Mouse (Mus musculus): ENCODE results near the gene Xkr7. TPM values are rescaled to one million over a fixed set of nuclear protein-coding genes. Genes with fewer than 3 reads are reported as not detected.

The Xkr7 gene
- polyA plus RNA-seq, 1 experiment from 2014 or later = 0.95 TPM

DNA sequence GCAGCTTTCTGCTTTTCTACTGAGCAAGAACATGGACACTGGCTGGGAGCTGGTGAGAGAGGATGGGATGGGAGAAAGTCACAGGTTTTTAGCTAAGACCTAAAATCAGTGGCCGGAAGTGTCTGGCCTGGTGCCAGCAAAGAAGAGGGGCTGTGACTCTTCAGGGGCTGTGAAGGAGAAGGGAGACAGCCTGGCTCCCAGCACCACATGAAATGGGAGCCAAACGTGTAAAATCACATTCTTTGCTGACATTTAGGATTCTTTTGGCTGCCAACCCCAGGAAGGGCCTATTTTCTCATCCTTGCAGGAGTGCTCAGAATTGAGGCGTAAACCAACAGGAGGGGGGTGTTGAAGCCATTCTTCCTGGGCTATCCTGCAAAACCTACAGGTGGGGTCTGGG is 12.2 kb downstream of the Xkr7 start:
- WGBS = 67% methylated on average over 3 of the region's 3 CpGs
- Histone ChIP-seq H3K9ac (no peak overlapping the region), H3K9me3 (no peaks in the 10 kb centered on the region), H3K4me1 (peaks cover 13% of the 10 kb centered on the region), H3K36me3 (replicated peaks) (no peaks in the 10 kb centered on the region), H3K27ac (no peak overlapping the region), H3K27me3 (0 out of 2 replicates have a peak, but pooled peaks cover 11% of the 10 kb centered on the region), H3K4me3 (replicated peaks) (no peak overlapping the region), H3K4me2 (no peak overlapping the region)
- no peak for ATAC-seq (ENCODE audit: low FRiP score)

DNA sequence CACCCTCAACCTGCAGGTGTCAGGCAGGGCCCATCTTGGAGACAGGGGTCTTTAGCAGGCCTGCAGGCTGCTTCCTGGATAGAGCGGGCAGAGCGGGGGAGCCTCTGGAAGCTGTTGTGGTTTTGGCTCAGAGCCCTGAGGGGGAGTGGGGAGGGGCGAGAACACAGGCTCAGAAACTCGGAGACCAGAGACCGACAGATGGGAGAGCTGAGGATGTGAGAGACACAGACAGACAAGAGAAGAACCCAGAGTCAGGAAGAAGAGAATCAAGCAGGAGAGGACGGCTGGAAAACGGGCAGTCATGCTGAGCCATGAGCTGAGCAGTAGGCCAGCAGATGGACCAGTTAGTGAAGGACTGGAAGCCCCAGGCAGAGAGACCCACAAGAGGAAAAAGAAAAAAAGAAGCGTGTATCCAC is 14.2 kb downstream of the Xkr7 start:
- Histone ChIP-seq H3K27ac (peak overlapping the region; percentile 81), H3K4me2 (no peak overlapping the region), H3K9ac (no peak overlapping the region), H3K9me3 (no peaks in the 10 kb centered on the region), H3K4me1 (peaks cover 20% of the 10 kb centered on the region), H3K36me3 (replicated peaks) (no peaks in the 10 kb centered on the region), H3K4me3 (replicated peaks) (no peak overlapping the region), H3K27me3 (peaks cover 21% of the 10 kb centered on the region)
- peak; percentile 53; the same call in 1 of the 2 replicates for ATAC-seq (ENCODE audit: low FRiP score)
- 45% methylated on average over 8 of the region's 8 CpGs for WGBS

DNA sequence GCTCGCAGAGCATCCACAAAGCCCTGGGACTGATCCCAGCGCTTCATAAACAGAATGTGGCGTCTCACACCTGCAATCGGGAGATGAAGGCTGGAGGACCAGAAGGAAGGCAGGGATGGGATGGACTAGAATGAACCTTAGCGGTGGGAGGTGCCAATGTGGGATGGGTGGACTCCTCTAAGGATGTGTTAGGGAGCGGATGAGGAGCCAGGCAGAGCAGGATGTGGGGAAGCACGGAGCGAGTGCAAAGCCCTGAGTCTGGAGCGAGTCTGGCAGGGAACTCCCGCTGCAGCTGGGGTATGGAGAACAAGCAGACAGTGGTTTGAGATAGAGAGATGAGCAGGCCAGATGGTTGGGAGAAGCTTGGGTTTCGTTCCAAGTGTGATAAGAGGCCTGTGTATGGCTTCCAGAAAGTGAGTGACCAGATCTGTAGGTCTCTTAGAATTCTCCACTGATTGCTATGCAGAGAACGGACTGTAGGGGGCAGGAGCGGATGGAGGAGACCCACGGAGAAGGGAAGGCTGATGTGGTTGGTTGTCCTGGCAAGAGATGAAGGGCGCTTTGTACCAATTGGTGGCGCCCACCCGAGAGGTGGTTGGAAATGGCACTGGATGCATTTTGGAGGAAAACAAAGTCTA is 16.3 kb downstream of the Xkr7 start:
- Histone ChIP-seq H3K27me3 (peaks cover 39% of the 10 kb centered on the region), H3K36me3 (replicated peaks) (no peaks in the 10 kb centered on the region), H3K9ac (no peak overlapping the region), H3K27ac (0 out of 2 replicates have a peak overlapping the region, but pooled peaks have one; percentile 26), H3K4me3 (replicated peaks) (no peak overlapping the region), H3K4me1 (peaks cover 25% of the 10 kb centered on the region), H3K9me3 (no peaks in the 10 kb centered on the region), H3K4me2 (no peak overlapping the region)
- WGBS = 41% methylated on average over 17 of the region's 17 CpGs
- ATAC-seq (ENCODE audit: low FRiP score) = no peak

DNA sequence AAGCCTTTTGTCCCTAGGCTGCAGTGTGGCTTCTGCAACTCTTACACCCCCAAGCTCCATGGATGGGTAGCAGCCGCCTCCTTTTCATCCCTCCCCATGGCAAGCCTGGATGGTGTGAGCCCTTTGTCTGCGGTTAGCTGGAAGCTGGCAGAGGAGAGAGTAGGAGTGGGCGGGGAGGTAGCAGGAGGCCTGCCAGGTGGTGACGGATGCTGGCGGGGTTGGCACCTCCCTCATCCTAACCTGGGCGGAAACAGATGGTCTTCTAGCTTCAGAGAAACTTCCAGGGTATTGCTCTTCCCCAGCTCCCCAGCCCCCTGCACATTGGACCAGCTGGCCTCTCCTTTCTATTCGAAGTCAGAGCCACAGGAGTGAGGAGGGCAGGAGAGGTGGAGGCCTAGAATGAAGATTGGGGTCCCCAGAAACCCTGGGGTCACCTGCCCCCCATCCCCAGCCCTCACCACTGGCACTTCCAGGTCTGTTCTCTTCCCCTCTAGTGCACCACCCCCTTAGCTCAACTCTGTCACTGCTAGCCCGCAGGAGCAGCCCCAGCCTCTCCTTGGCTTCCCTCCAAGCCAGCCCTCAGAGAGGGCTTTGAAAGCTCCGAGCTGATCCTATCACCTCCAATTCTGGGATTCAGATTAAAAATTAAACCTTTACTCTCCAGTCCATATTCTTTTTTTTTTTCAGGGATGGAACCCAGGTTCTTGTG is 17.8 kb downstream of the Xkr7 start:
- peak overlapping the region; percentile 57 for H3K27ac ChIP-seq
- peak; percentile 52; the same call in 1 of the 2 replicates for ATAC-seq (ENCODE audit: low FRiP score)
- no peaks in the 10 kb centered on the region for H3K9me3 ChIP-seq
- peaks cover 25% of the 10 kb centered on the region for H3K4me1 ChIP-seq
- H3K9ac ChIP-seq = no peak overlapping the region
- 43% methylated on average over 9 of the region's 9 CpGs for WGBS
- H3K27me3 ChIP-seq = peaks cover 49% of the 10 kb centered on the region
- no peak overlapping the region for H3K4me2 ChIP-seq
- H3K36me3 ChIP-seq (replicated peaks) = peaks cover 1% of the 10 kb centered on the region; the same call in 1 of the 2 replicates
- no peak overlapping the region for H3K4me3 ChIP-seq (replicated peaks)

DNA sequence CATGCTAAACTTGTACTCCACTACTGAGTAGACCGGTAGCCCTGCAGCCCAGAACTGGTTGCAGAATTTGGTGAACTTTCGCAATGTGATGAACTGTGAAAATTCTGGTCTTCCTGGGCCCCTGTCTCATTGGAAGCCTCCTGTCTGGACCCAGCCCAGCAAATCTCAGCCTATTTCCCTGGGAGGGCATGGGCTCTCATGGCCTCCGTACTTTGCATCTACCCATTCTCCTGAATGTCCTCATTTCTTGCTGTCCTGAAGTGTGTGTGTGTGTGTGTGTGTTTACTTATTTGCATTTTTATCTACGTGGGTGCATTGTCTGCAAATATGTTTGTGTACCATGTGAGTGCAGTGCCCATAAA is 18.3 kb downstream of the Xkr7 start:
- no peak for ATAC-seq (ENCODE audit: low FRiP score)
- H3K4me2 ChIP-seq = no peak overlapping the region
- H3K27me3 ChIP-seq = peaks cover 54% of the 10 kb centered on the region
- H3K27ac ChIP-seq = no peak overlapping the region
- peaks cover 25% of the 10 kb centered on the region for H3K4me1 ChIP-seq
- no peak overlapping the region for H3K4me3 ChIP-seq (replicated peaks)
- peaks cover 6% of the 10 kb centered on the region; the same call in 1 of the 2 replicates for H3K36me3 ChIP-seq (replicated peaks)
- 84% methylated on average over 4 of the region's 4 CpGs for WGBS
- no peaks in the 10 kb centered on the region for H3K9me3 ChIP-seq
- H3K9ac ChIP-seq = no peak overlapping the region

DNA sequence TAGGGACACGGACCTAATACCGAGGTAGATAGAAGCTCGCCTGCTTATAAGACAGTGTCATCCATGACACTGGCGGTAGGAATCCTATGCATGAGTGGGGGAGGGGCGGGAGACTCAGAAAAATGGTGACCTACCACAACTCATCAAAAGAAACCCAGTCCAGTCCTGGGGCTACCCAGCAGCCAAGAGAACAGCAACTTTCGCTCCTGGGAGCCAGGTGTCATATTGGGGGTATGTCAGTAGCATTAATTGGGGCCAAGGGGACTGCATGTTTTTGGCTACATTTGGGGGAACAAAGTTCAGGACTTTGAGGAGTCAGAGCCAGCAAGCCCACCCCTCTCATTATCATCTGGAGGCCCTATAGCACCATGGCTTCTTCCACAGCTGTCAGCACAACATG is 19.4 kb downstream of the Xkr7 start:
- H3K36me3 ChIP-seq (replicated peaks) = peaks cover 9% of the 10 kb centered on the region; the same call in 1 of the 2 replicates
- ATAC-seq (ENCODE audit: low FRiP score) = no peak
- H3K27ac ChIP-seq = no peak overlapping the region
- peaks cover 20% of the 10 kb centered on the region for H3K4me1 ChIP-seq
- WGBS = 80% methylated on average over 6 of the region's 6 CpGs
- H3K4me2 ChIP-seq = no peak overlapping the region
- H3K9ac ChIP-seq = no peak overlapping the region
- H3K9me3 ChIP-seq = no peaks in the 10 kb centered on the region
- peaks cover 56% of the 10 kb centered on the region for H3K27me3 ChIP-seq
- no peak overlapping the region for H3K4me3 ChIP-seq (replicated peaks)

DNA sequence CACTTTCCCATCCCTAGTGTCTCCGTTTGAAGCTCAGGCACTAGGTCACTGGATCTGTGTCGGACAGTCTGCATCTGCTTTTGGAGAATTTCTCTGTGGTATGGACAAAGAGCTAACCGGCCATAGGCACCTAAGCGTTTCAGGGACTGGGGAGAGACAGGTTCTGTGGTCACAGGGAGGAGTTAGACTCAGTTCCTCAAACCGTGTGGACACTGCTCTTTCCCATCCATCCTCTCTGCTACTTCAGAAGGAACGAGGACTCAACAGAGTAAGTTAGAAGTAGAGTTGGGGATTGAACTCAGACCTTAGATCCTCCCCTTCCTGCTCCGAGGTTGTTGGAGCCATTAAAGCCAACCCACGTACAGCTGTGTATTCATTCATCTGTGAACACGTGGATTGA is 19.9 kb downstream of the Xkr7 start:
- Histone ChIP-seq H3K4me2 (no peak overlapping the region), H3K36me3 (replicated peaks) (peaks cover 9% of the 10 kb centered on the region; the same call in 1 of the 2 replicates), H3K27me3 (peaks cover 53% of the 10 kb centered on the region), H3K4me1 (peaks cover 16% of the 10 kb centered on the region), H3K9ac (no peak overlapping the region), H3K9me3 (no peaks in the 10 kb centered on the region), H3K27ac (no peak overlapping the region), H3K4me3 (replicated peaks) (no peak overlapping the region)
- 78% methylated on average over 9 of the region's 9 CpGs for WGBS
- no peak for ATAC-seq (ENCODE audit: low FRiP score)

DNA sequence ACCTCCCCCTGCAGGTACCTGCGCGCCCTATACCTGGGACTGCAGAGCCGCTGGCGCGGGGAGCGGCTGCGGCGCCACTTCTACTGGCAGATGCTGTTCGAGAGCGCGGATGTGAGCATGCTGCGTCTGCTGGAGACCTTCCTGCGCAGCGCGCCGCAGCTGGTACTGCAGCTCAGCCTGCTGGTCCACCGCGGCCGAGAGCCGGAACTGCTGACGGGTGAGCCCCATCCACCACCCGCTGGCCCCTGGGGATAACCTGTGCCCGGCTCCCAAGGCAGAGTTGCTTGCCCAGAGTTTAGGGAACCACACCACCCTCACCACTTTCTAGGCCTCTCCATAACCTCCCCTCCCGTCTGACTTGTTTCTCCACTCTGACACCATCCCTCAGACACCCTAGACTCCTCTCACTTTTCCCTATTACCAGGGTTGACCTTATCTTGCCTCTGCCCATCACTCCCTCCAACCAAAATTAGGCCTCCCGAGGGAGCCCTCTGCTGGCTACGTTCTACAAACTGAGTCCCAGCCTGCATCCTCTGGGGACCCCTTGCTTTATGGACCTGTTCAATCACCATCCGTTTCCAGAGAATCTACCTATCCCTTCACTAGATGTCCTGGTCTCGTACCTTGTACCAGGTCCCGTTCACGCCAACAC is 21.2 kb downstream of the Xkr7 start:
- Histone ChIP-seq H3K9ac (no peak overlapping the region), H3K4me1 (peaks cover 13% of the 10 kb centered on the region), H3K4me2 (no peak overlapping the region; the same call in 1 of the 2 replicates), H3K9me3 (no peaks in the 10 kb centered on the region), H3K27me3 (peaks cover 53% of the 10 kb centered on the region), H3K27ac (no peak overlapping the region), H3K36me3 (replicated peaks) (peaks cover 9% of the 10 kb centered on the region; the same call in 1 of the 2 replicates), H3K4me3 (replicated peaks) (no peak overlapping the region; the same call in 1 of the 2 replicates)
- ATAC-seq (ENCODE audit: low FRiP score) = no peak
- 11% methylated on average over 28 of the region's 30 CpGs for WGBS

DNA sequence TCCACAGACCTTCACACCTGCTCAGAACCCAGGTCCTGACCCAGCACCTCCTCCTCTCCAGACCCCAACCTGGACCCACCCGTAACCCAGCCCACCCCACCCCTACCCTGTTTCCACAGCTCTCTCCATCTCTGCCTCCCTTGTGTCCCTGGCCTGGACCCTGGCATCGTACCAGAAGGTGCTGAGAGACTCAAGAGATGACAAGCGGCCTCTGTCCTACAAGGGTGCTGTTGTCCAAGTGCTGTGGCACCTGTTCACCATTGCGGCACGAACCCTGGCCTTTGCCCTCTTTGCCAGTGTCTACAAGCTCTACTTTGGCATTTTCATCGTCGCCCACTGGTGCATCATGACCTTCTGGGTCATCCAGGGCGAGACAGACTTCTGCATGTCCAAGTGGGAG is 22.2 kb downstream of the Xkr7 start:
- H3K27me3 ChIP-seq = peaks cover 53% of the 10 kb centered on the region
- no peak for ATAC-seq (ENCODE audit: low FRiP score)
- peaks cover 13% of the 10 kb centered on the region for H3K4me1 ChIP-seq
- H3K9ac ChIP-seq = no peak overlapping the region
- WGBS = 90% methylated on average over 8 of the region's 8 CpGs
- H3K27ac ChIP-seq = no peak overlapping the region
- H3K4me2 ChIP-seq = no peak overlapping the region
- no peak overlapping the region for H3K4me3 ChIP-seq (replicated peaks)
- H3K9me3 ChIP-seq = no peaks in the 10 kb centered on the region
- peaks cover 9% of the 10 kb centered on the region; the same call in 1 of the 2 replicates for H3K36me3 ChIP-seq (replicated peaks)

DNA sequence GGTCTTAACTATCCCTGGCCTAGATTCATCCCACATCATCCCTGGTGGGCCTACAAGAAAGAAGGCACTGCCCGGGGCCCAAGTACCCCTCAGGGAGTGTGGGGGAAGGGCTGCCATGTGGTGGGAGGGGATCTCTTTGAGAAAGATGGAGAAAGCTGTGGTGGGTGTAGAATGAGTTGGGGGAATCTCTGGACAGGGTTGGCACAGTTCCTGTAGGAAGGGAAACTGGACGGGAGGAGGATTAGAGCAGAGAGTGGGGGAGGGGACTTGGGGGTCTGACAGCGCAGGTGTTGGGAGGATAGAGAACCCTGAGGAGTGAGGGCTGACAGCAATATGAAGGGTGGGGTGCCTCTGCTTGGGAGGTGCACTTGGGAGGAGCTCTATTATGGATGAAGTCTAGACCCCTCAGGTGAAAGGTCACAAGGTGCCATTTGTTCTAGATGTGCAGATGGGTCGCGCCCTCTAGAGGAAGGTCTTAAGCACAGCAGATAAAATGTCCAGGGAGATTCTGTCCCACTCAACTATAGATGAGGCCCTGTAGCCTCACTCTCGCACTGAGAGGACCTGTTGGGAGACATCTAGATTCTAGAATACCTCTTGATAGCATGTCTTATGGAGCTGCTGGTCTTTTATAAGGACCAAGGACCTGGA is 23.7 kb downstream of the Xkr7 start:
- WGBS = 56% methylated on average over 6 of the region's 6 CpGs
- no peak overlapping the region for H3K9ac ChIP-seq
- no peak overlapping the region for H3K4me2 ChIP-seq
- no peak overlapping the region for H3K4me3 ChIP-seq (replicated peaks)
- ATAC-seq (ENCODE audit: low FRiP score) = no peak
- peaks cover 9% of the 10 kb centered on the region; the same call in 1 of the 2 replicates for H3K36me3 ChIP-seq (replicated peaks)
- H3K4me1 ChIP-seq = 0 out of 2 replicates have a peak, but pooled peaks cover 5% of the 10 kb centered on the region
- no peak overlapping the region for H3K27ac ChIP-seq
- H3K27me3 ChIP-seq = peaks cover 46% of the 10 kb centered on the region
- no peaks in the 10 kb centered on the region for H3K9me3 ChIP-seq

DNA sequence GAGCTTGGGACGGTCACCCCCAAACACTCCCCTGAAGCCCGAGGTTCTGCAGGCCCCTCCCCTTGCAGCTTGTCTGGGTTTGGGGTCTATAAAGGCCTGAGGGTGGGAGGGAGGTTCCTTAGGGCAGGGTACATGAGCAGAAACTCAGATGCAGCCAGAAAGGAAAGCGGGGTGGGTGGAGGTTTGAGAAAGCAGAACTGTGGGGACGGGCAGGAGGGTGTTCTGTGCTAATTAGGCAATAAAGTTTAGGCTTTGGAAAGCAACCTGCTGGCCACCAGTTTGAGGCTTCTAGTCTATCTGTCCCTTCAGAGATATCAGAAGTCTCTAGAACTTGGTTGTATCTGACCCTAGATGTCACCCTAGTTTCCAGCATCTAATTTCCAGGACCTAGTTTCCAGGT is 26.7 kb downstream of the Xkr7 start:
- Histone ChIP-seq H3K4me2 (no peak overlapping the region), H3K27me3 (peaks cover 20% of the 10 kb centered on the region), H3K27ac (no peak overlapping the region), H3K36me3 (replicated peaks) (peaks cover 9% of the 10 kb centered on the region; the same call in 1 of the 2 replicates), H3K9me3 (no peaks in the 10 kb centered on the region), H3K9ac (no peak overlapping the region), H3K4me3 (replicated peaks) (no peak overlapping the region), H3K4me1 (0 out of 2 replicates have a peak, but pooled peaks cover under 1% of the 10 kb centered on the region)
- no peak for ATAC-seq (ENCODE audit: low FRiP score)
- WGBS = 63% methylated on average over 4 of the region's 4 CpGs

DNA sequence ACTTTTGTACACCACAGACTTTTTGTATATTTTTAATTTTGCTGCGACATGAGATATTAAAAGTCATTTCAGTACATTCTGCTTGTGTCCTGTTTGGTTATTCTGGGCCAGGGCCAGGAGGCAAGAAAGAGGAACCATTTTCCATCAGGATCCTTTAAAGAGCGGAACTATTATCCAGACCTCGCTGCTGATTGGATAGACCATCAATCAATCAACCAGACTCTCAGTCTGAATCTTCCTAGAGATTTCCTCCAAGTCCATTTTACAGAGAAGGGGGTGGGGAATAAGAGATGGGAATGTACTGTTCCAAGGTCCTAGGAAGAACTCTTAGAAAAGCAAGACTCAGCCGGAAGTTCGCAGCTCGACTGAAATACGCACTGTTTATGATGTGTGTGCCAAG is 28.6 kb downstream of the Xkr7 start:
- ATAC-seq (ENCODE audit: low FRiP score) = no peak
- no peak overlapping the region for H3K4me3 ChIP-seq (replicated peaks)
- 0 out of 2 replicates have a peak, but pooled peaks cover 2% of the 10 kb centered on the region for H3K27me3 ChIP-seq
- WGBS = 90% methylated on average over 7 of the region's 7 CpGs
- H3K27ac ChIP-seq = no peak overlapping the region
- H3K9me3 ChIP-seq = no peaks in the 10 kb centered on the region
- H3K36me3 ChIP-seq (replicated peaks) = 0 out of 2 replicates have a peak, but pooled peaks cover under 1% of the 10 kb centered on the region
- H3K4me2 ChIP-seq = no peak overlapping the region
- H3K9ac ChIP-seq = no peak overlapping the region
- peaks cover 4% of the 10 kb centered on the region; the same call in 1 of the 2 replicates for H3K4me1 ChIP-seq
